Mouse (Mus musculus) embryonic facial prominence, embryonic 15.5 days (tissue): ENCODE data around the gene Scd2. TPM values are rescaled to one million over a fixed set of nuclear protein-coding genes. Genes with fewer than 3 reads are reported as not detected.
A peak's percentile ranks its signal among the peaks of the same experiment; 100 is the strongest.
"Not testable (repeated sequence)": the region's sequence is repeated elsewhere in the genome, so short reads cannot be mapped to it uniquely, and the experiment has no call there.

Experiments
- ATAC-seq: fragments of 200-750 bp; cut with Nextera tagmentation; 2 replicates; pipeline ENCODE4 v1.8.0; 2017; ENCODE audit warnings: low read depth, moderate TSS enrichment; ENCODE audit not compliant: insufficient number of reproducible peaks, low FRiP score, low TSS enrichment
- H3K27ac ChIP-seq: fragments of 300-500 bp; sonication (generic); replicated peaks from 2 replicates; pipeline ENCODE4 v1.5.1; 2015; ENCODE audit warnings: mild to moderate bottlenecking, inconsistent platforms
- H3K27me3 ChIP-seq: fragments of 300-500 bp; sonication (generic); 2 replicates; pipeline ENCODE4 v1.6.1; 2015; ENCODE audit warnings: inconsistent platforms
- H3K36me3 ChIP-seq: fragments of 300-500 bp; sonication (generic); 2 replicates; pipeline ENCODE4 v1.6.1; 2015; ENCODE audit warnings: mild to moderate bottlenecking, inconsistent platforms
- H3K4me1 ChIP-seq: fragments of 300-500 bp; sonication (generic); 2 replicates; pipeline ENCODE4 v1.6.1; 2015; ENCODE audit warnings: inconsistent platforms
- H3K4me2 ChIP-seq: fragments of 300-500 bp; sonication (generic); replicated peaks from 2 replicates; pipeline ENCODE4 v1.6.1; 2015; ENCODE audit warnings: mild to moderate bottlenecking, inconsistent platforms
- H3K4me3 ChIP-seq: fragments of 300-500 bp; sonication (generic); replicated peaks from 2 replicates; pipeline ENCODE4 v1.5.1; 2015; ENCODE audit warnings: mild to moderate bottlenecking, inconsistent platforms
- H3K9ac ChIP-seq: fragments of 300-500 bp; sonication (generic); 2 replicates; pipeline ENCODE4 v1.6.1; 2015; ENCODE audit warnings: inconsistent platforms
- H3K9me3 ChIP-seq: fragments of 300-500 bp; sonication (generic); replicated peaks from 2 replicates; pipeline ENCODE4 v1.6.1; 2016; ENCODE audit warnings: inconsistent platforms
- WGBS: fragments of 180-500 bp; shearing (Covaris S2); methylation state at CpG from one replicate; pipeline ENCODE4 v1.1.7; 2015; 5-methylcytosine and 5-hydroxymethylcytosine counted together
- polyA plus RNA-seq: library from polyadenylated mRNA; unstranded; fragments of >200 nt; fragmentation: Nextera tagmentation; extraction: Ambion mirVana; gene quantifications from 2 replicates; pipeline ENCODE4 v1.2.1, GENCODE M21; 2015

Gene Scd2
- polyA plus RNA-seq, result 179 and 181 TPM in 2 replicates

- peaks cover 49% of the 10 kb centered on the region for H3K4me1 ChIP-seq
Measured at GRCm38 (mm10) chr19:44292941-44293768, at the start of gene Scd2. Gene Scd2, plus strand, starts transcription at chr19:44293674.

GRCm38 (mm10) chr19:44245761-44246171 lies 47.7 kb upstream of the Scd2 start:
- H3K36me3 ChIP-seq, result no peaks in the 10 kb centered on the region
- no peak overlapping the region for H3K9ac ChIP-seq
- no peak overlapping the region for H3K27ac ChIP-seq
- no peaks in the 10 kb centered on the region for H3K27me3 ChIP-seq
- WGBS, result 4% methylated on average over 5 of the region's 5 CpGs
- H3K9me3 ChIP-seq, result no peaks in the 10 kb centered on the region
- peaks cover 34% of the 10 kb centered on the region for H3K4me1 ChIP-seq
- no peak overlapping the region for H3K4me2 ChIP-seq
- H3K4me3 ChIP-seq, result no peak overlapping the region; the same call in 1 of the 2 replicates
- ATAC-seq, result no peak

More at GRCm38 (mm10) chr19:44292941-44293768, at the start of gene Scd2:
- Histone ChIP-seq H3K4me2 (peak within 1 kb of the TSS; percentile 92), H3K27me3 (no peaks in the 10 kb centered on the region), H3K9me3 (no peaks in the 10 kb centered on the region), H3K4me3 (peak within 1 kb of the TSS; percentile 91), H3K27ac (peak within 1 kb of the TSS; percentile 98), H3K36me3 (peaks cover 25% of the 10 kb centered on the region), H3K9ac (peak within 1 kb of the TSS; percentile 91)
- WGBS, result 7% methylated on average over 21 of the region's 21 CpGs
- no peak for ATAC-seq

GRCm38 (mm10) chr19:44246341-44246911 lies 47.0 kb upstream of the Scd2 start:
- 49% methylated on average over 11 of the region's 11 CpGs for WGBS
- Histone ChIP-seq H3K4me1 (peaks cover 34% of the 10 kb centered on the region), H3K27ac (no peak overlapping the region), H3K4me2 (peak overlapping the region; percentile 79), H3K9ac (no peak overlapping the region), H3K36me3 (no peaks in the 10 kb centered on the region), H3K9me3 (no peaks in the 10 kb centered on the region), H3K27me3 (no peaks in the 10 kb centered on the region), H3K4me3 (no peak overlapping the region; the same call in 1 of the 2 replicates)
- no peak for ATAC-seq

- Histone ChIP-seq H3K9ac (peak overlapping the region; percentile 19), H3K27me3 (no peaks in the 10 kb centered on the region), H3K9me3 (no peaks in the 10 kb centered on the region), H3K36me3 (no peaks in the 10 kb centered on the region), H3K27ac (peak overlapping the region; percentile 94), H3K4me1 (peaks cover 34% of the 10 kb centered on the region), H3K4me2 (peak overlapping the region; percentile 79), H3K4me3 (peak overlapping the region; percentile 45)
- WGBS, result 2% methylated on average over 25 of the region's 25 CpGs
- peak; percentile 7; the same call in 1 of the 2 replicates for ATAC-seq
Measured at GRCm38 (mm10) chr19:44247281-44248080, 46.0 kb upstream of the Scd2 start.

- WGBS, result 2% methylated on average over 36 of the region's 36 CpGs
- H3K36me3 ChIP-seq, result no peaks in the 10 kb centered on the region
- no peaks in the 10 kb centered on the region for H3K27me3 ChIP-seq
- no peaks in the 10 kb centered on the region for H3K9me3 ChIP-seq
- peak overlapping the region; percentile 19; the same call in 1 of the 2 replicates for H3K9ac ChIP-seq
- ATAC-seq, result peak; percentile 97
- H3K4me1 ChIP-seq, result peaks cover 34% of the 10 kb centered on the region
- peak overlapping the region; percentile 45 for H3K4me3 ChIP-seq
- H3K4me2 ChIP-seq, result peak overlapping the region; percentile 79
- peak overlapping the region; percentile 94 for H3K27ac ChIP-seq
Measured at GRCm38 (mm10) chr19:44248081-44248853, 45.2 kb upstream of the Scd2 start.

GRCm38 (mm10) chr19:44248854-44249351 lies 44.6 kb upstream of the Scd2 start:
- peak overlapping the region; percentile 94 for H3K27ac ChIP-seq
- H3K27me3 ChIP-seq, result no peaks in the 10 kb centered on the region
- no peaks in the 10 kb centered on the region for H3K9me3 ChIP-seq
- no peak overlapping the region for H3K9ac ChIP-seq
- H3K36me3 ChIP-seq, result no peaks in the 10 kb centered on the region
- 49% methylated on average over 11 of the region's 11 CpGs for WGBS
- peak overlapping the region; percentile 79; the same call in 1 of the 2 replicates for H3K4me2 ChIP-seq
- no peak for ATAC-seq
- peak overlapping the region; percentile 45 for H3K4me3 ChIP-seq
- peaks cover 34% of the 10 kb centered on the region for H3K4me1 ChIP-seq

GRCm38 (mm10) chr19:44251138-44251537 lies 42.3 kb upstream of the Scd2 start:
- not testable (repeated sequence) for H3K27ac ChIP-seq, H3K36me3 ChIP-seq, H3K4me2 ChIP-seq, ATAC-seq, H3K4me3 ChIP-seq, H3K27me3 ChIP-seq, H3K9me3 ChIP-seq, H3K9ac ChIP-seq
- WGBS, result 91% methylated on average over 6 of the region's 6 CpGs
- H3K4me1 ChIP-seq, result peaks cover 31% of the 10 kb centered on the region

GRCm38 (mm10) chr19:44251936-44252558 lies 41.4 kb upstream of the Scd2 start:
- Histone ChIP-seq H3K9ac (no peak overlapping the region), H3K36me3 (no peaks in the 10 kb centered on the region), H3K27ac (no peak overlapping the region), H3K27me3 (no peaks in the 10 kb centered on the region), H3K4me1 (peaks cover 22% of the 10 kb centered on the region), H3K4me3 (no peak overlapping the region), H3K9me3 (no peaks in the 10 kb centered on the region), H3K4me2 (no peak overlapping the region)
- ATAC-seq, result no peak
- WGBS, result 41% methylated on average over 12 of the region's 12 CpGs

- H3K4me3 ChIP-seq, H3K9me3 ChIP-seq, H3K9ac ChIP-seq, ATAC-seq, H3K36me3 ChIP-seq, H3K27me3 ChIP-seq, H3K4me2 ChIP-seq, H3K27ac ChIP-seq, H3K4me1 ChIP-seq: not testable (repeated sequence)
- 83% methylated on average over 4 of the region's 4 CpGs for WGBS
Measured at GRCm38 (mm10) chr19:44254106-44254505, 39.4 kb upstream of the Scd2 start.

GRCm38 (mm10) chr19:44257377-44257966 lies 36.0 kb upstream of the Scd2 start:
- 86% methylated on average over 13 of the region's 13 CpGs for WGBS
- Histone ChIP-seq H3K4me1 (no peaks in the 10 kb centered on the region), H3K27me3 (no peaks in the 10 kb centered on the region), H3K4me2 (no peak overlapping the region), H3K9ac (no peak overlapping the region), H3K36me3 (no peaks in the 10 kb centered on the region), H3K4me3 (no peak overlapping the region), H3K27ac (no peak overlapping the region), H3K9me3 (no peaks in the 10 kb centered on the region)
- no peak for ATAC-seq
